Mouse (Mus musculus): Measurements from ENCODE around the gene Gpsm1. TPM values are rescaled to one million over a fixed set of nuclear protein-coding genes. Genes with fewer than 3 reads are reported as not detected.

The Gpsm1 gene
- polyA plus RNA-seq, 1 experiment from 2014 or later = 63.3 TPM

DNA sequence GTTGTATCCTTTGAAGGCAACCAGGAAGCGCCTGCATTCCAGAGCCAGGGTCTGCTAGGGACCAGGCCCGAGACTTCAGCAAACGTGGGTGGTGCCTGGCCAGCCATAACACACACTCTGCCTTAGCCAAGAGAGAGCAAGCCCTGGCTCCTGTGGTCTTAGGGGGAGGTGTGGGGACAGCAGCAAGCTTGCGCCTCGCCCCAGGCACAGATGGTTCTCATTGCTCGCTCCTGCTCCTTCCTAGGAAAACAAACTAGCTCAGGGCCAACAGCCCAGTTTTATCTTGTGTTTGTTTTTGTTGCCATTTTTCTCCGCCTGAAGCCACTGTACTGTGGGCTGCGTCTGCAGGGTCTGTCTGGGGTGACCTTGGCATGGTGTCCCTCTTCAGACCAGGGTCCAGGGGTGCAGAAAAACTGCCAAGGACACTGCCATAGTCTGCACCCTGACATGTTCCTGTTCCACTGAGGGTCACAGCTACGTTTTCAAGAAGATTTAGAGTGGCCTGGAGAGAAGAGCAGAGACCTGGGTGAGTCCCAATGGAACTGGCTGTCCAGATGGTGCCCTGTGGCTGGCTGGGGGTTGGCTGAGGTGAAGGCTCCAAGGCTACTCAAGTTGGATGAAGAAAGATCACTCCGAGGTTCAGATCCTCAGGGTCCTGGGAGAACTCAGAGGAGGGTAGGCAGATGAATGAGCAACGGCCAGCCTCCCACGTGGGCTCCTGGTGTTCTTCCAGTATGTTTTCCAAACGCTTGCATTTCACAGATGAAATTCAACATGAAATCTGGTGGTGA is 839 bp upstream of the Gpsm1 start:
- Histone ChIP-seq H3K27me3 (ENCODE audit: control insufficient read depth, insufficient read depth, low read length) (no peaks in the 10 kb centered on the region), H3K4me1 (replicated peaks; ENCODE audit: control insufficient read depth, insufficient read depth, low read length) (peaks cover 18% of the 10 kb centered on the region; the same call in 1 of the 2 replicates), H3K4me2 (ENCODE audit: low read depth, low read length, severe bottlenecking) (peak overlapping the region; percentile 92; the same call in 1 of the 2 replicates), H3K36me3 (ENCODE audit: control insufficient read depth, insufficient read depth, low read length) (no peaks in the 10 kb centered on the region), H3K9me3 (ENCODE audit: control insufficient read depth, low read length) (no peaks in the 10 kb centered on the region), H3K27ac (ENCODE audit: low read depth, low read length) (peak overlapping the region; percentile 83; the same call in 1 of the 2 replicates), H3K4me3 (ENCODE audit: low read depth, low read length) (peak overlapping the region; percentile 90; the same call in 1 of the 2 replicates), H3K9ac (ENCODE audit: low read length) (peak overlapping the region; percentile 41; the same call in 1 of the 2 replicates)
- ATAC-seq (replicated peaks; ENCODE audit: low FRiP score) (no peak), DNase-seq (ENCODE audit: low spot score) (peak; percentile 61)
- WGBS = 68% methylated on average over 13 of the region's 13 CpGs

DNA sequence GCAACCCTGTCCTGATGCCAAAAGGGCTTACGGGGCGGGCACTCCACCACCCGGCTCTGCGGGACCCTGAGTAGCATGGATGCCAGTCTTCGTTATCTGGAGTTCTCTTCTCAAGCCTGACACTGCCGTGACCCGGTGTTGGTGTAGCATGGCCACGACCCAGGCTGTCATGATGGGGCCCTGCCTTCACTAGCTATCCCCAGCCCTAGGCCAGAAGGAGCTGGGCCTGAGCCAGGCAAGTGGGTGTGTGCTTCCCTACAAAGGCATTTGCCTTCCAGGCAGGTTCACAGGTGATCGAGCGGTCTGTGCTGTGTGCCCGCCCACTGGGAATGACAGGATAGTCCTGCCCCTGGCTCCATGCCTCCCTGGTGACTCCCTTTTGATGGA is 603 bp downstream of the Gpsm1 start:
- no peak; the same call in 1 of the 2 replicates for ATAC-seq (replicated peaks; ENCODE audit: low FRiP score)
- Histone ChIP-seq H3K9me3 (ENCODE audit: control insufficient read depth, low read length) (no peaks in the 10 kb centered on the region), H3K36me3 (ENCODE audit: control insufficient read depth, insufficient read depth, low read length) (no peaks in the 10 kb centered on the region), H3K4me3 (ENCODE audit: low read depth, low read length) (peak overlapping the region; percentile 90), H3K27ac (ENCODE audit: low read depth, low read length) (peak overlapping the region; percentile 83), H3K4me1 (replicated peaks; ENCODE audit: control insufficient read depth, insufficient read depth, low read length) (peaks cover 14% of the 10 kb centered on the region; the same call in 1 of the 2 replicates), H3K4me2 (ENCODE audit: low read depth, low read length, severe bottlenecking) (peak overlapping the region; percentile 92), H3K27me3 (ENCODE audit: control insufficient read depth, insufficient read depth, low read length) (no peaks in the 10 kb centered on the region), H3K9ac (ENCODE audit: low read length) (peak overlapping the region; percentile 95)
- 0% methylated on average over 11 of the region's 11 CpGs for WGBS
- no peak for DNase-seq (ENCODE audit: low spot score)

GRCm38 (mm10) chr2:26316576-26317246 is 1.4 kb downstream of the Gpsm1 start:
- Histone ChIP-seq H3K4me2 (ENCODE audit: low read depth, low read length, severe bottlenecking) (peak overlapping the region; percentile 92), H3K9me3 (ENCODE audit: control insufficient read depth, low read length) (no peaks in the 10 kb centered on the region), H3K4me1 (replicated peaks; ENCODE audit: control insufficient read depth, insufficient read depth, low read length) (peaks cover 14% of the 10 kb centered on the region; the same call in 1 of the 2 replicates), H3K9ac (ENCODE audit: low read length) (peak overlapping the region; percentile 95), H3K4me3 (ENCODE audit: low read depth, low read length) (peak overlapping the region; percentile 90), H3K27me3 (ENCODE audit: control insufficient read depth, insufficient read depth, low read length) (no peaks in the 10 kb centered on the region), H3K36me3 (ENCODE audit: control insufficient read depth, insufficient read depth, low read length) (no peaks in the 10 kb centered on the region), H3K27ac (ENCODE audit: low read depth, low read length) (0 out of 2 replicates have a peak overlapping the region, but pooled peaks have one; percentile 12)
- DNase-seq (ENCODE audit: low spot score) (no peak), ATAC-seq (replicated peaks; ENCODE audit: low FRiP score) (no peak)
- 65% methylated on average over 9 of the region's 9 CpGs for WGBS

- no peak for DNase-seq (ENCODE audit: low spot score)
- Histone ChIP-seq H3K27me3 (ENCODE audit: control insufficient read depth, insufficient read depth, low read length) (no peaks in the 10 kb centered on the region), H3K4me2 (ENCODE audit: low read depth, low read length, severe bottlenecking) (peak overlapping the region; percentile 92; the same call in 1 of the 2 replicates), H3K27ac (ENCODE audit: low read depth, low read length) (no peak overlapping the region), H3K4me1 (replicated peaks; ENCODE audit: control insufficient read depth, insufficient read depth, low read length) (peaks cover 14% of the 10 kb centered on the region; the same call in 1 of the 2 replicates), H3K9ac (ENCODE audit: low read length) (peak overlapping the region; percentile 95), H3K4me3 (ENCODE audit: low read depth, low read length) (0 out of 2 replicates have a peak overlapping the region, but pooled peaks have one; percentile 90), H3K9me3 (ENCODE audit: control insufficient read depth, low read length) (no peaks in the 10 kb centered on the region), H3K36me3 (ENCODE audit: control insufficient read depth, insufficient read depth, low read length) (no peaks in the 10 kb centered on the region)
- 79% methylated on average over 3 of the region's 3 CpGs for WGBS
- no peak for ATAC-seq (replicated peaks; ENCODE audit: low FRiP score)
Observed at GRCm38 (mm10) chr2:26317371-26317770, 2.1 kb downstream of the Gpsm1 start.

GRCm38 (mm10) chr2:26317991-26318672 is 2.8 kb downstream of the Gpsm1 start:
- Histone ChIP-seq H3K4me3 (ENCODE audit: low read depth, low read length) (no peak overlapping the region), H3K4me1 (replicated peaks; ENCODE audit: control insufficient read depth, insufficient read depth, low read length) (peaks cover 14% of the 10 kb centered on the region; the same call in 1 of the 2 replicates), H3K36me3 (ENCODE audit: control insufficient read depth, insufficient read depth, low read length) (0 out of 2 replicates have a peak, but pooled peaks cover under 1% of the 10 kb centered on the region), H3K27ac (ENCODE audit: low read depth, low read length) (no peak overlapping the region), H3K27me3 (ENCODE audit: control insufficient read depth, insufficient read depth, low read length) (no peaks in the 10 kb centered on the region), H3K9me3 (ENCODE audit: control insufficient read depth, low read length) (no peaks in the 10 kb centered on the region), H3K4me2 (ENCODE audit: low read depth, low read length, severe bottlenecking) (no peak overlapping the region), H3K9ac (ENCODE audit: low read length) (no peak overlapping the region)
- DNase-seq (ENCODE audit: low spot score) (no peak), ATAC-seq (replicated peaks; ENCODE audit: low FRiP score) (no peak)
- 81% methylated on average over 3 of the region's 3 CpGs for WGBS

- 91% methylated on average over 9 of the region's 9 CpGs for WGBS
- Histone ChIP-seq H3K9me3 (ENCODE audit: control insufficient read depth, low read length) (no peaks in the 10 kb centered on the region), H3K9ac (ENCODE audit: low read length) (no peak overlapping the region), H3K4me3 (ENCODE audit: low read depth, low read length) (no peak overlapping the region), H3K4me1 (replicated peaks; ENCODE audit: control insufficient read depth, insufficient read depth, low read length) (peaks cover 14% of the 10 kb centered on the region; the same call in 1 of the 2 replicates), H3K36me3 (ENCODE audit: control insufficient read depth, insufficient read depth, low read length) (peaks cover 10% of the 10 kb centered on the region), H3K27me3 (ENCODE audit: control insufficient read depth, insufficient read depth, low read length) (no peaks in the 10 kb centered on the region), H3K4me2 (ENCODE audit: low read depth, low read length, severe bottlenecking) (no peak overlapping the region), H3K27ac (ENCODE audit: low read depth, low read length) (no peak overlapping the region)
- DNase-seq (ENCODE audit: low spot score) (no peak), ATAC-seq (replicated peaks; ENCODE audit: low FRiP score) (no peak)
Observed at GRCm38 (mm10) chr2:26319109-26319508, 3.8 kb downstream of the Gpsm1 start.

GRCm38 (mm10) chr2:26319519-26320244 is 4.4 kb downstream of the Gpsm1 start:
- no peak overlapping the region for H3K4me2 ChIP-seq (ENCODE audit: low read depth, low read length, severe bottlenecking)
- no peaks in the 10 kb centered on the region for H3K9me3 ChIP-seq (ENCODE audit: control insufficient read depth, low read length)
- peaks cover 13% of the 10 kb centered on the region for H3K36me3 ChIP-seq (ENCODE audit: control insufficient read depth, insufficient read depth, low read length)
- WGBS = 86% methylated on average over 13 of the region's 13 CpGs
- H3K4me3 ChIP-seq (ENCODE audit: low read depth, low read length) = no peak overlapping the region
- ATAC-seq (replicated peaks; ENCODE audit: low FRiP score) (no peak), DNase-seq (ENCODE audit: low spot score) (no peak)
- no peaks in the 10 kb centered on the region for H3K27me3 ChIP-seq (ENCODE audit: control insufficient read depth, insufficient read depth, low read length)
- no peak overlapping the region for H3K9ac ChIP-seq (ENCODE audit: low read length)
- peaks cover 13% of the 10 kb centered on the region; the same call in 1 of the 2 replicates for H3K4me1 ChIP-seq (replicated peaks; ENCODE audit: control insufficient read depth, insufficient read depth, low read length)
- no peak overlapping the region for H3K27ac ChIP-seq (ENCODE audit: low read depth, low read length)

All from forebrain, embryonic 11.5 days (tissue).